Mouse (Mus musculus): ENCODE data around the gene Gm17268. TPM values are rescaled to one million over a fixed set of nuclear protein-coding genes. Genes with fewer than 3 reads are reported as not detected.

The Gm17268 gene
- polyA plus RNA-seq, 2 experiments = not detected

- Histone ChIP-seq H3K4me3 (replicated peaks; ENCODE audit: low read length) (no peak overlapping the region), H3K9ac (ENCODE audit: low read depth, low read length, severe bottlenecking) (no peak overlapping the region), H3K4me2 (replicated peaks; ENCODE audit: low read depth, low read length, severe bottlenecking) (no peak overlapping the region), H3K4me1 (ENCODE audit: control insufficient read depth, insufficient read depth, low read length) (peaks cover 28% of the 10 kb centered on the region), H3K36me3 (ENCODE audit: control insufficient read depth, insufficient read depth, low read length) (no peaks in the 10 kb centered on the region), H3K27ac (replicated peaks; ENCODE audit: low read depth, low read length) (peak overlapping the region; percentile 48; the same call in 1 of the 2 replicates), H3K9me3 (ENCODE audit: control insufficient read depth, low read length) (no peaks in the 10 kb centered on the region), H3K27me3 (ENCODE audit: control insufficient read depth, insufficient read depth, low read length) (no peaks in the 10 kb centered on the region)
- peak; percentile 86 for DNase-seq (ENCODE audit: low spot score)
- peak; percentile 81 for ATAC-seq (ENCODE audit: low FRiP score, low read depth)
- TF ChIP-seq POLR2A (IDR thresholded peaks at IDR 0.05; ENCODE audit: borderline replicate concordance, extremely low read depth, insufficient read depth, insufficient read length) = no peak
- 31% methylated on average over 8 of the region's 8 CpGs for WGBS
Observed at GRCm38 (mm10) chr11:82032678-82033344, 5.6 kb downstream of the Gm17268 start.

- TF ChIP-seq POLR2A (IDR thresholded peaks at IDR 0.05; ENCODE audit: borderline replicate concordance, extremely low read depth, insufficient read depth, insufficient read length) = no peak
- no peaks in the 10 kb centered on the region for H3K36me3 ChIP-seq (ENCODE audit: control insufficient read depth, insufficient read depth, low read length)
- H3K27ac ChIP-seq (replicated peaks; ENCODE audit: low read depth, low read length) = no peak overlapping the region
- no peak overlapping the region for H3K4me3 ChIP-seq (replicated peaks; ENCODE audit: low read length)
- H3K9me3 ChIP-seq (ENCODE audit: control insufficient read depth, low read length) = no peaks in the 10 kb centered on the region
- H3K27me3 ChIP-seq (ENCODE audit: control insufficient read depth, insufficient read depth, low read length) = no peaks in the 10 kb centered on the region
- no peak overlapping the region for H3K9ac ChIP-seq (ENCODE audit: low read depth, low read length, severe bottlenecking)
- no peak for ATAC-seq (ENCODE audit: low FRiP score, low read depth)
- H3K4me1 ChIP-seq (ENCODE audit: control insufficient read depth, insufficient read depth, low read length) = peaks cover 28% of the 10 kb centered on the region
- no peak for DNase-seq (ENCODE audit: low spot score)
- H3K4me2 ChIP-seq (replicated peaks; ENCODE audit: low read depth, low read length, severe bottlenecking) = no peak overlapping the region
Observed at GRCm38 (mm10) chr11:82032136-82032535, 6.2 kb downstream of the Gm17268 start.

- Histone ChIP-seq H3K27me3 (ENCODE audit: control insufficient read depth, insufficient read depth, low read length) (no peaks in the 10 kb centered on the region), H3K4me1 (ENCODE audit: control insufficient read depth, insufficient read depth, low read length) (peaks cover 24% of the 10 kb centered on the region), H3K9me3 (ENCODE audit: control insufficient read depth, low read length) (no peaks in the 10 kb centered on the region), H3K9ac (ENCODE audit: low read depth, low read length, severe bottlenecking) (no peak overlapping the region), H3K36me3 (ENCODE audit: control insufficient read depth, insufficient read depth, low read length) (no peaks in the 10 kb centered on the region), H3K4me3 (replicated peaks; ENCODE audit: low read length) (no peak overlapping the region), H3K27ac (replicated peaks; ENCODE audit: low read depth, low read length) (no peak overlapping the region), H3K4me2 (replicated peaks; ENCODE audit: low read depth, low read length, severe bottlenecking) (no peak overlapping the region)
- 65% methylated on average over 2 of the region's 2 CpGs for WGBS
- ATAC-seq (ENCODE audit: low FRiP score, low read depth) = no peak
- TF ChIP-seq POLR2A (IDR thresholded peaks at IDR 0.05; ENCODE audit: borderline replicate concordance, extremely low read depth, insufficient read depth, insufficient read length) = no peak
- DNase-seq (ENCODE audit: low spot score) = no peak
Observed at GRCm38 (mm10) chr11:82030171-82030570, 8.2 kb downstream of the Gm17268 start.

- Histone ChIP-seq H3K9ac (ENCODE audit: low read depth, low read length, severe bottlenecking) (no peak overlapping the region), H3K9me3 (ENCODE audit: control insufficient read depth, low read length) (no peaks in the 10 kb centered on the region), H3K27me3 (ENCODE audit: control insufficient read depth, insufficient read depth, low read length) (no peaks in the 10 kb centered on the region), H3K4me2 (replicated peaks; ENCODE audit: low read depth, low read length, severe bottlenecking) (no peak overlapping the region), H3K4me1 (ENCODE audit: control insufficient read depth, insufficient read depth, low read length) (no peaks in the 10 kb centered on the region), H3K27ac (replicated peaks; ENCODE audit: low read depth, low read length) (no peak overlapping the region), H3K4me3 (replicated peaks; ENCODE audit: low read length) (no peak overlapping the region), H3K36me3 (ENCODE audit: control insufficient read depth, insufficient read depth, low read length) (no peaks in the 10 kb centered on the region)
- ATAC-seq (ENCODE audit: low FRiP score, low read depth) = no peak
- no peak for TF ChIP-seq POLR2A (IDR thresholded peaks at IDR 0.05; ENCODE audit: borderline replicate concordance, extremely low read depth, insufficient read depth, insufficient read length)
- WGBS = 76% methylated on average over 4 of the region's 4 CpGs
- no peak for DNase-seq (ENCODE audit: low spot score)
Observed at GRCm38 (mm10) chr11:82023769-82024168, 14.6 kb downstream of the Gm17268 start.

GRCm38 (mm10) chr11:82022504-82023056 is 15.8 kb downstream of the Gm17268 start:
- DNase-seq (ENCODE audit: low spot score) (no peak), ATAC-seq (ENCODE audit: low FRiP score, low read depth) (no peak)
- H3K4me3 ChIP-seq (replicated peaks; ENCODE audit: low read length) = no peak overlapping the region
- no peak for TF ChIP-seq POLR2A (IDR thresholded peaks at IDR 0.05; ENCODE audit: borderline replicate concordance, extremely low read depth, insufficient read depth, insufficient read length)
- H3K4me2 ChIP-seq (replicated peaks; ENCODE audit: low read depth, low read length, severe bottlenecking) = no peak overlapping the region
- no peak overlapping the region for H3K27ac ChIP-seq (replicated peaks; ENCODE audit: low read depth, low read length)
- no peaks in the 10 kb centered on the region for H3K36me3 ChIP-seq (ENCODE audit: control insufficient read depth, insufficient read depth, low read length)
- H3K9me3 ChIP-seq (ENCODE audit: control insufficient read depth, low read length) = no peaks in the 10 kb centered on the region
- H3K27me3 ChIP-seq (ENCODE audit: control insufficient read depth, insufficient read depth, low read length) = no peaks in the 10 kb centered on the region
- no peak overlapping the region for H3K9ac ChIP-seq (ENCODE audit: low read depth, low read length, severe bottlenecking)
- WGBS = 90% methylated on average over 6 of the region's 6 CpGs
- no peaks in the 10 kb centered on the region for H3K4me1 ChIP-seq (ENCODE audit: control insufficient read depth, insufficient read depth, low read length)

Data from limb, embryonic 14.5 days (tissue).